7 mouse cellular contexts compared by ENCODE assay signal in the genomic region with DNA sequence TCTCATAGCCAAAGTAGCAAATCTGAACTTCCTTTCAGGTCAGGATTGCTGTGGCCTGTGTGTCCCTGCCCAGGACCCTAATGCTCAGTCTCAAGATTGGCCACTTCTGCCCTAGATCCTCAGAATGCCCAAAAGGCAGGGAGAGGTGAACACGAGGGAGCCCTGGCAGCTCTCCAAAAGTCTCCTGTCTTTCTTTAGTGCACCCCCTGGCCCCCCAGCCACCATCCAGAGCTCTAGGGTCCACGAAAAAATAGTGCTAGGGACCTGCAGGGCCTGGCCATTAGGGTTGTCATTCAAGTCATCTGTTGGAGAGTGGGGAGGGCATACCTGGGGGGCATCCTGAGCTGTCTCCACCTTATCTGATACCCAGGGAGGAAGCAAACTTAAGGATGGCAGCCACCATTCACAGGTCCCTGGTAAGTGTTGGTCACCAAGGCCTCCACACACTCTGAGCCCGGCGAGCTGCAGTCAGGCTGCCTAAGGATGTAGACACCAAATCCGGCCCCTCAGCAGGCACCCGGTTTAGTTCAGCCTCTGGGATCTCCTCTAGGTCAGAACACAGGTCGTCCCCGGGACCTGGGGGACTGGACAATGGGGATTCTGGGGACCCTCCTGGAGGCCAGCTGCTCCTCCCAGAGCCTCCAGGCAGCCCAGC. TPM values are rescaled to one million over a fixed set of nuclear protein-coding genes. Genes with fewer than 3 reads are reported as not detected.
DNase-seq lines count a peak whose midpoint lies in the region; ATAC-seq and TF ChIP-seq lines count a peak whose summit lies in the region.

No protein-coding gene starts in this region.

- H3K4me1 ChIP-seq in lung, embryonic 16.5 days (replicated peaks; ENCODE audit: control insufficient read depth, insufficient read depth, low read length) = peaks cover 34% of the 10 kb centered on the region
- peaks cover 4% of the 10 kb centered on the region for H3K4me1 ChIP-seq in lung, adult 2 months (ENCODE audit: control insufficient read depth, insufficient read depth, low read length)
- peaks cover 50% of the 10 kb centered on the region for H3K4me1 ChIP-seq in forebrain, embryonic 13.5 days
- peaks cover 26% of the 10 kb centered on the region for H3K4me1 ChIP-seq in limb, embryonic 14.5 days (ENCODE audit: control insufficient read depth, insufficient read depth, low read length)
- peaks cover 11% of the 10 kb centered on the region for H3K4me1 ChIP-seq in small intestine, adult 2 months (ENCODE audit: control insufficient read depth, insufficient read depth, insufficient read length, low read length)

- peak overlapping the region; percentile 90 for H3K9ac ChIP-seq in lung, embryonic 16.5 days (ENCODE audit: low read length)
- peak overlapping the region; percentile 95 for H3K9ac ChIP-seq in forebrain, embryonic 13.5 days
- peak overlapping the region; percentile 75 for H3K9ac ChIP-seq in limb, embryonic 14.5 days (ENCODE audit: low read depth, low read length, severe bottlenecking)

- peak overlapping the region; percentile 99 for H3K4me2 ChIP-seq in lung, embryonic 16.5 days (ENCODE audit: low read depth, low read length)
- peak overlapping the region; percentile 92 for H3K4me2 ChIP-seq in forebrain, embryonic 13.5 days
- peak overlapping the region; percentile 99 for H3K4me2 ChIP-seq in limb, embryonic 14.5 days (replicated peaks; ENCODE audit: low read depth, low read length, severe bottlenecking)

- DNase-seq in lung, adult 2 months = no peak
- DNase-seq in limb, embryonic 14.5 days (ENCODE audit: low spot score) = no peak
- DNase-seq in natural killer cell, adult 2 months (ENCODE audit: low spot score in 2 of 2) = no peak
- no peak for DNase-seq in embryo, embryonic 9.5 days (ENCODE audit: extremely low spot score)

- no peak overlapping the region for H3K27ac ChIP-seq in lung, embryonic 16.5 days (ENCODE audit: low read length)
- H3K27ac ChIP-seq in forebrain, embryonic 13.5 days = peak overlapping the region; percentile 99
- H3K27ac ChIP-seq in limb, embryonic 14.5 days (replicated peaks; ENCODE audit: low read depth, low read length) = no peak overlapping the region
- no peak overlapping the region for H3K27ac ChIP-seq in small intestine, adult 2 months (ENCODE audit: insufficient read depth, low read depth, low read length)

- TF ChIP-seq CTCF in lung, adult 2 months (IDR thresholded peaks at IDR 0.05; ENCODE audit: insufficient read depth, low read length) = no peak
- TF ChIP-seq CTCF in small intestine, adult 2 months (IDR thresholded peaks at IDR 0.05; ENCODE audit: extremely low read depth, insufficient read length, insufficient replicate concordance, low read depth, low read length) = no peak

- H3K9me3 ChIP-seq in lung, embryonic 16.5 days (ENCODE audit: control insufficient read depth, low read length) = no peaks in the 10 kb centered on the region
- no peaks in the 10 kb centered on the region for H3K9me3 ChIP-seq in forebrain, embryonic 13.5 days (replicated peaks)
- H3K9me3 ChIP-seq in limb, embryonic 14.5 days (ENCODE audit: control insufficient read depth, low read length) = no peaks in the 10 kb centered on the region

- no peak for ATAC-seq in lung, embryonic 16.5 days (ENCODE audit: low read depth)
- ATAC-seq in forebrain, embryonic 13.5 days = no peak
- ATAC-seq in limb, embryonic 14.5 days (ENCODE audit: low FRiP score, low read depth) = no peak

- 62% methylated on average over 8 of the region's 8 CpGs for WGBS in lung, embryonic 16.5 days
- WGBS in lung, adult 2 months = 74% methylated on average over 8 of the region's 8 CpGs
- 45% methylated on average over 8 of the region's 8 CpGs for WGBS in forebrain, embryonic 13.5 days
- WGBS in limb, embryonic 14.5 days = 65% methylated on average over 8 of the region's 8 CpGs
- WGBS in small intestine, adult 2 months = 65% methylated on average over 8 of the region's 8 CpGs

- H3K4me3 ChIP-seq in lung, embryonic 16.5 days (ENCODE audit: low read length) = peak overlapping the region; percentile 87
- no peak overlapping the region for H3K4me3 ChIP-seq in lung, adult 2 months (replicated peaks; ENCODE audit: extremely low read depth, low read depth, low read length)
- peak overlapping the region; percentile 84 for H3K4me3 ChIP-seq in forebrain, embryonic 13.5 days
- H3K4me3 ChIP-seq in limb, embryonic 14.5 days (replicated peaks; ENCODE audit: low read length) = peak overlapping the region; percentile 82
- peak overlapping the region; percentile 87 for H3K4me3 ChIP-seq in small intestine, adult 2 months (ENCODE audit: low read depth, low read length)

- no peaks in the 10 kb centered on the region; the same call in 1 of the 2 replicates for H3K36me3 ChIP-seq in lung, embryonic 16.5 days (ENCODE audit: control insufficient read depth, insufficient read depth, low read length)
- peaks cover 19% of the 10 kb centered on the region for H3K36me3 ChIP-seq in forebrain, embryonic 13.5 days (ENCODE audit: poor library complexity, severe bottlenecking)
- H3K36me3 ChIP-seq in limb, embryonic 14.5 days (ENCODE audit: control insufficient read depth, insufficient read depth, low read length) = no peaks in the 10 kb centered on the region
- peaks cover 3% of the 10 kb centered on the region; the same call in 1 of the 2 replicates for H3K36me3 ChIP-seq in small intestine, adult 2 months (ENCODE audit: control insufficient read depth, insufficient read depth, low read length)

- H3K27me3 ChIP-seq in lung, embryonic 16.5 days (ENCODE audit: control insufficient read depth, insufficient read depth, low read depth, low read length) = no peaks in the 10 kb centered on the region
- H3K27me3 ChIP-seq in forebrain, embryonic 13.5 days = no peaks in the 10 kb centered on the region
- no peaks in the 10 kb centered on the region; the same call in 1 of the 2 replicates for H3K27me3 ChIP-seq in limb, embryonic 14.5 days (ENCODE audit: control insufficient read depth, insufficient read depth, low read length)
- no peaks in the 10 kb centered on the region for H3K27me3 ChIP-seq in small intestine, adult 2 months (ENCODE audit: control insufficient read depth, insufficient read depth, low read length)

- TF ChIP-seq POLR2A in lung, adult 2 months (IDR thresholded peaks at IDR 0.05; ENCODE audit: borderline replicate concordance, extremely low read depth, low read depth, low read length) = no peak
- no peak for TF ChIP-seq POLR2A in limb, embryonic 14.5 days (IDR thresholded peaks at IDR 0.05; ENCODE audit: borderline replicate concordance, extremely low read depth, insufficient read depth, insufficient read length)
- TF ChIP-seq POLR2A in small intestine, adult 2 months (IDR thresholded peaks at IDR 0.05; ENCODE audit: low read depth, low read length) = no peak

RNA-seq across cellular contexts. Expression of a gene that starts 2.1 kb away (rescaled TPM):
- polyA plus RNA-seq in lung, embryonic 16.5 days (2015; fragmentation: Nextera tagmentation; extraction: Ambion mirVana) = 73.2 and 77.2 TPM in 2 replicates
- 40.5 and 54.4 TPM in 2 replicates for polyA plus RNA-seq in lung, adult 2 months (2012; rRNA removed)
- polyA plus RNA-seq in forebrain, embryonic 13.5 days (2015; fragmentation: Nextera tagmentation; extraction: Ambion mirVana) = 314 and 322 TPM in 2 replicates
- polyA plus RNA-seq in limb, embryonic 14.5 days (2012; rRNA removed) = 82.8 and 104 TPM in 2 replicates
- 91.0 and 91.6 TPM in 2 replicates for polyA plus RNA-seq in limb, embryonic 14.5 days (2014; fragmentation: Nextera tagmentation; extraction: Ambion mirVana)
- 78.8 and 113 TPM in 2 replicates for polyA plus RNA-seq in small intestine, adult 2 months (2012; rRNA removed)

RNA-seq across cellular contexts. Expression of a gene that starts 13.1 kb away (rescaled TPM):
- 133 and 139 TPM in 2 replicates for polyA plus RNA-seq in lung, embryonic 16.5 days (2015; fragmentation: Nextera tagmentation; extraction: Ambion mirVana)
- 51.6 and 57.4 TPM in 2 replicates for polyA plus RNA-seq in lung, adult 2 months (2012; rRNA removed)
- polyA plus RNA-seq in forebrain, embryonic 13.5 days (2015; fragmentation: Nextera tagmentation; extraction: Ambion mirVana) = 162 and 181 TPM in 2 replicates
- polyA plus RNA-seq in limb, embryonic 14.5 days (2012; rRNA removed) = 130 and 142 TPM in 2 replicates
- polyA plus RNA-seq in limb, embryonic 14.5 days (2014; fragmentation: Nextera tagmentation; extraction: Ambion mirVana) = 140 and 158 TPM in 2 replicates
- polyA plus RNA-seq in small intestine, adult 2 months (2012; rRNA removed) = 17.9 and 34.6 TPM in 2 replicates

RNA-seq across cellular contexts. Expression of a gene that starts 45.5 kb away (rescaled TPM):
- polyA plus RNA-seq in lung, embryonic 16.5 days (2015; fragmentation: Nextera tagmentation; extraction: Ambion mirVana) = 1.6 and 2.2 TPM in 2 replicates
- polyA plus RNA-seq in lung, adult 2 months (2012; rRNA removed) = 0.27 and 0.40 TPM in 2 replicates
- polyA plus RNA-seq in forebrain, embryonic 13.5 days (2015; fragmentation: Nextera tagmentation; extraction: Ambion mirVana) = 0.54 and 0.67 TPM in 2 replicates
- polyA plus RNA-seq in limb, embryonic 14.5 days (2012; rRNA removed) = 2.1 and 2.2 TPM in 2 replicates
- 1.5 and 1.9 TPM in 2 replicates for polyA plus RNA-seq in limb, embryonic 14.5 days (2014; fragmentation: Nextera tagmentation; extraction: Ambion mirVana)
- 3.7 and 7.3 TPM in 2 replicates for polyA plus RNA-seq in small intestine, adult 2 months (2012; rRNA removed)

RNA-seq across cellular contexts. Expression of a gene that starts 47.4 kb away (rescaled TPM):
- 10.7 and 12.2 TPM in 2 replicates for polyA plus RNA-seq in lung, embryonic 16.5 days (2015; fragmentation: Nextera tagmentation; extraction: Ambion mirVana)
- polyA plus RNA-seq in lung, adult 2 months (2012; rRNA removed) = 6.9 and 21.0 TPM in 2 replicates
- polyA plus RNA-seq in forebrain, embryonic 13.5 days (2015; fragmentation: Nextera tagmentation; extraction: Ambion mirVana) = 2.6 and 3.8 TPM in 2 replicates
- 8.3 and 10.5 TPM in 2 replicates for polyA plus RNA-seq in limb, embryonic 14.5 days (2012; rRNA removed)
- 4.0 and 4.2 TPM in 2 replicates for polyA plus RNA-seq in limb, embryonic 14.5 days (2014; fragmentation: Nextera tagmentation; extraction: Ambion mirVana)
- polyA plus RNA-seq in small intestine, adult 2 months (2012; rRNA removed) = 4.1 and 5.2 TPM in 2 replicates
